Mouse (Mus musculus) B cell, adult 67 days (primary cell): ENCODE results near the gene Klk1b8. TPM values are rescaled to one million over a fixed set of nuclear protein-coding genes. Genes with fewer than 3 reads are reported as not detected.

Experiments used
- total RNA-seq, 2 experiments: library from RNA; stranded (reverse); gene quantifications; 4 replicates each; pipeline ENCODE4 v1.2.4; 2023

The Klk1b8 gene
- total RNA-seq = not detected

GRCm38 (mm10) chr7:43950364-43950763 lies at the start of gene Klk1b8:
TSS of gene Klk1b8 (plus strand) at chr7:43950664.

DNA sequence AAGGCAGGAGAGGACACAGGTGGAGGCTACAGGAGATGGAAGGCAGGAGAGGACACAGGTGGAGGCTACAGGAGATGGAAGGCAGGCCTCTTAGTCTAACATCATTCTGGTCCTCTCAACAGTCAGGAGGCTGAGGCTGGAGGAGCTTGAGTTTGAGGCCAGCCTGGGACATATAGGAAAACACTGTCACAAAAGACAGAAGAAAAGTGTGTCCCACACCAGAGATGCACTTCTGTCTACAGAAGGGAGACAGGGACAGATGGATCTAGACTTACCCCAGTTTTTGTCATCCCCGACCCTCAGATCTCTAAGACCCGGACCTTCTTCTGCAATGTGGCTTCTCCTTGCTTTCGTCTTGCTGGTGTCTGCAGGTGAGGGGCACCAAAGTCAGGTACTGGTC lies 17.0 kb upstream of the Klk1b8 start, which contains the start of gene Klk15:
Gene Klk15 (plus strand): TSS at position 301 of the 400 bp plus-strand sequence.

DNA sequence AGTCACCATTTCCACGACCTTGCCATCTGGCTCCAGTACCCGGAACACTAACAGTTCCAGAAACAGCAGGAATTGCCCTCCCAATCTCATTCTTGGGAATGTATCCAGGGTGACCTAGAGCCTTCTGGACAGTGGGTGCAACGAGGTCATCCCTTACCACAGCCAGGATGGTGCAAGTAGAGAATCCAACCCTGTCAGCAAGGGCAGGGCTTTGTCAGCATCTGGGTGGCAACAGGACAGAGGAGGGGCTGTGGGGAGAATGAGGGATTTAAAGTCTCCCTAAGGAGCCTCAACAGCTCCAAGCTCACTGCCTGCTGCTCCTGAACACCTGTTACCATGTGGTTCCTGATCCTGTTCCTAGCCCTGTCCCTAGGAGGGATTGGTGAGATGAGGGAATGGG lies 16.0 kb downstream of the Klk1b8 start, which contains the start of gene Klk1b1:
Gene Klk1b1 (plus strand): TSS at position 301 of the 400 bp plus-strand sequence.

DNA sequence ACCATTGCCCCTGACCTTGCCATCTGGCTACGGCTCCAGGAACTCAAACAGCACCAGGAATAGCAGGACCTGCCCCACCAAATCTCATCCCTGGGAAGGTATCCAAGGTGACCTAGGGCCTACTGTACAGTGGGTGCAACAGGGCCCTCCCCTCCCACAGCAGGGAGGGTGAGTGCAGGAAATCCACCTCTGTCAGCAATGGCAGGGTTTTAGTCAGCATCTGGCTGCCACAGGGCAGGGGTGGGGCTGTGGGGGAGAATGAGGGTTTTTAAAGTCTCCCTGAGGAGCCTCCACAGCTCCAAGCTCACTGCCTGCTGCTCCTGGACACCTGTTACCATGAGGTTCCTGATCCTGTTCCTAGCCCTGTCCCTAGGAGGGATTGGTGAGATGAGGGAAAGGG lies 25.3 kb downstream of the Klk1b8 start, which contains the start of gene Klk1b9:
Gene Klk1b9 (plus strand): TSS at position 301 of the 400 bp plus-strand sequence.

GRCm38 (mm10) chr7:43995577-43995976 lies 45.1 kb downstream of the Klk1b8 start, which contains the start of gene Klk1b11:
TSS of gene Klk1b11 (plus strand) at chr7:43995877.

Other genes starting within 250 kb of the Klk1b8 start
- gene Klk13, start 238.1 kb upstream of the Klk1b8 start, total RNA-seq = not detected
- gene Klk12, start 181.8 kb upstream of the Klk1b8 start, total RNA-seq = not detected
- not detected for gene Klk11, start 176.1 kb upstream of the Klk1b8 start, total RNA-seq
- gene Klk10, start 169.6 kb upstream of the Klk1b8 start, total RNA-seq = not detected
- gene Klk9, start 158.8 kb upstream of the Klk1b8 start, total RNA-seq = not detected
- gene Klk8, start 153.1 kb upstream of the Klk1b8 start, total RNA-seq = 1 to 10 TPM; 2.6 to 5.1 TPM
- under 1 TPM in 1 of 2 experiments, not detected in 1; 0.38 TPM for gene Klk7, start 139.4 kb upstream of the Klk1b8 start, total RNA-seq
- gene Klk6, start 126.2 kb upstream of the Klk1b8 start, total RNA-seq = not detected
- gene Klk5, start 108.7 kb upstream of the Klk1b8 start, total RNA-seq = not detected
- gene Klk4, start 69.5 kb upstream of the Klk1b8 start, total RNA-seq = not detected
- gene Klk15, start 16.9 kb upstream of the Klk1b8 start, total RNA-seq = not detected
- not detected for gene Klk1b1, start 16.1 kb downstream of the Klk1b8 start, total RNA-seq
- not detected for gene Klk1b9, start 25.4 kb downstream of the Klk1b8 start, total RNA-seq
- gene Klk1b11, start 45.2 kb downstream of the Klk1b8 start, total RNA-seq = not detected
- gene Klk1b26, start 61.5 kb downstream of the Klk1b8 start, total RNA-seq = not detected
- gene Klk1b27, start 101.6 kb downstream of the Klk1b8 start, total RNA-seq = not detected
- gene Klk1b21, start 151.7 kb downstream of the Klk1b8 start, total RNA-seq = not detected
- not detected for gene Klk1b22, start 162.0 kb downstream of the Klk1b8 start, total RNA-seq
- not detected for gene Klk1b16, start 186.1 kb downstream of the Klk1b8 start, total RNA-seq
- gene Klk1b24, start 237.6 kb downstream of the Klk1b8 start, total RNA-seq = not detected
- not detected for gene Klk1b3, start 247.5 kb downstream of the Klk1b8 start, total RNA-seq